Mouse (Mus musculus) fat pad, adult 2 months (tissue): Measurements from ENCODE around the gene Igf1.

Source experiments
- DNase-seq: peaks from one replicate; pipeline ENCODE4 v3.0.0-alpha.2; 2011; ENCODE audit warnings: low read depth, low spot score; ENCODE audit errors: extremely low read depth

The Igf1 gene

DNA sequence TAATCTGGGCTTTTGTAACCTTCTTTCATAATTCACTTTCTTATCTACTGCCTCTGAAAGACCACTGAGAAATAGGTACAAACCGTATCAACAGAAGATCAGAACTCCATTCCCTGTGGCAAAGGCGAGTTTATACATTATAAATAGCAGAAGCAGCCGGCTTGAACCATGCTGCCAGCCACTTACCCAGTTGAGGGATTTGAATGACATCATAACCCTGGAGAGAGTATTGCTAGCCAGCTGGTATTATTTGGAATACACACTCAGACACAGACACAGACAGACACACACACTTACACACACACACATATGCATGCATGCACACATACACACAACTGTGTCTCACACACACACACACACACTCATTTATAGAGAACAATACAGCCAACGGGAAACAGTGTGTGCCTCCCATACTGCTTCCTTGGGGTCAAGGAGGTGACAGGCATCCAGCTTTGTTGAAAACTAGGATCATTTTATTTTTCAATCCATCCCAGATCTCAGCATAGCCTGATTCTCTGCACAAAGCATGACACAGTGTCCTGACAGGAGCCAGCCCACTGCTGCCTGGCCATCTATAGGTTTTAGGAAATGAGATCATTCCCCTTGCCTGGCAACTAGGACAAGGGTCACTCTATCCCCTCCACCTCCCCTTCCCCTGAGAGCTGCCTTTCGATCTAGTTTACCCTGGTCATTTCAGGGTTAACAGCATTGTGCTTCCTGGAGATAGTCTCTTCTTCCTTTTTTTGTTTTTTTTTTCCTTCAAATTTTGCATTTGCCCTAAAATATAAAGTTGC lies at the start of gene Igf1:
Gene Igf1, plus strand, starts transcription at position 253 of the 794 bp plus-strand sequence.
- no peak for DNase-seq

DNA sequence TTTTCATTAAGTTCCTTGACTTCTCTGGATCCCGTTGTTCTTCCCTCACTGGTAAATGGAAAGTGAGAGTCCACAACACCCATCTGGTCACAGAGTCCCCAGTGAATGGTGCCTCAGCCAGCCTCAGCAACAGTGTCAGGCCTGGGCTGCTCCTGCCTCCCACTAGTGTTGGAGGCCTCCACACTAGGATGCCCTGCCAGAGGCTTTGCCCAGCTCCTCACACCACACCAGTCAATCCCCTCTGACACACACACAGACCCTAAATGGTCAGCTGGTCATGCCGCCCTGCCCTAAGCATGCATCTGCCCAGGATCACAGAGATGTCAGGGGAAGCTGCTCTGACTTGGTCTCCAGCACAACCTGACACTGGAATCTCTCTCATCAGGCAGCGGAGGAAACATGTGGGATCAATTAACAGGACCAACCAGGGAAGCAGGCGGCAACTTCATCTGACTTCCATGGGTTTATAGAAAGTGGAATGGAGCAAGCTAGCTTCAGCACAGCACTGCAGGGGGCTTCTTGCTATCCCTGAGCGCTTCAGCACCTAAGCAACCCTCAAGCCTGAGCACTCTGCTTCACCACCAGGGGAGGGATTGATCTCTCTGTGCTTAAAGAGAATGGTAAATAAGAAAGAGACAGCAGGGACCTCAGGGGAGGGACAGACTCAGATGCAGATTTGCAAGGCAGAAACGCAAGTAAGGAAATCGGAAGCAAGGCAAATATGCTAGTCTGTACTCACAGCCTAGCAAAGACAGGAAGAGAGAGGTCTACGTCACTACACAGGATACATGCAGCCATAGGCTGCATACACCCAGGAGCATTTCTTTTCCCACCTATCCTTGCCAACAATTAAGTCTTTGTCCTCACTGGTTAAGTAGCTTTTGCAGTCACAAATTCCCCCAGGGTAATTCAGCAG lies 45.6 kb upstream of the Igf1 start:
- DNase-seq = no peak

DNA sequence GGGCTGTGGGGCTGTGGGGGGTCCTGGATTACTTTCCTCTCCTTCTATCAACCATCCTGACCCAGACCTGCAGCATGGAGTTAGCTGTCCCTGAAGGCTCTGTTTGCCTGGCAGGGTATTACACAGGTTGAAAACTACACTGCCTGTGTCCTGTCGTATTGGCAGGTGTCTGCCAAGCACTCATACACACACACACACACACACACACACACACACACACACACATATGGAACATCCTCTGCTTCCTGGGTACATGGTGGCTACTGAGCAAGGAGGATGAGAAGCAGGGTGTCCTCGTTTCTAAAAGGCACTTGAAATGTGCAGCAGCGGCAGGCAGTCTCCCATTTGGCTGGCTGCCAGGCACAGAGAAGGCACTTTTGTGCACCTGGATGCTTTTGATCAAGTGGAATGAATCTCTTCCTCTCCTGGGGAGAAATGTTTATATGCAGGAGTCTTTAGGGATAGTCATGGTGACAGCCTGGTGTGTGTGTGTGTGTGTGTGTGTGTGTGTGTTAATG lies 44.9 kb upstream of the Igf1 start:
- no peak for DNase-seq

DNA sequence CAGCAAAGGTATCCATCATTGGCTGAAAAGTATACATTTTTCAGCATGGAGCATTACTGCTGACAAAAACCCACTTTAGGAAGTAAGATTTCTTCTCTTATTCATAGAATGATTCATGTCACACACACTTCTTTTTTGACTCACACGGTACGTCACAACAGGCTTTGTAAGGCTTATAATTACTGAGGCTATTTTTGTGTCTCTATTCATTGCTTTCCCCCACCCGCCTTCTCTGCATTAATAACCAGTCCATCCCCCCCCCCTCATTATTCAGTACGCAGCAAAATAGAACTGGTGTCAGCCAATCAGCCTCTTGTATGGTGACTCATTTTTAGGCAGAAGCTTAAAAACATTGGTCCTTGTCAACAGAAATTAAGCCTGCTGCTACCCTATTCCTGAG lies 41.2 kb upstream of the Igf1 start:
- no peak for DNase-seq

DNA sequence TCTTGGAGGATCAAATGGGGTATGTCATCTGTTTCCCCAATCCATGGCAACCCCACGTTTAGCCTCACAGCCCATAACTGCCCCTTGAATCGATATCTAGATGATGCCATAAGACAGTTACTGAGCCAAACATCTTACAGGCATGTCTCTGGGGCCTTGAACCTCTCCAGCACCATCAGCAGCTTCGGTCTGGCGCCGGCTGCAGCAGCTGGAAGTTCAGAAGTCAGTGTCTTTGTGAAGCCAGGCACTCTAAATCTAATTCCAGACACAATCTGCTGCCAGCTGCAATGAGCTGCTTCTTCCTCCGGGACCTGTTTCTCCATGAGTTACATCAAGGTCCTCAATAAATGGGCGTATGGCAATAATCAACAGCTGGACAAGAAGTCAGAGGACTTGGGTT lies 40.3 kb upstream of the Igf1 start:
- no peak for DNase-seq

DNA sequence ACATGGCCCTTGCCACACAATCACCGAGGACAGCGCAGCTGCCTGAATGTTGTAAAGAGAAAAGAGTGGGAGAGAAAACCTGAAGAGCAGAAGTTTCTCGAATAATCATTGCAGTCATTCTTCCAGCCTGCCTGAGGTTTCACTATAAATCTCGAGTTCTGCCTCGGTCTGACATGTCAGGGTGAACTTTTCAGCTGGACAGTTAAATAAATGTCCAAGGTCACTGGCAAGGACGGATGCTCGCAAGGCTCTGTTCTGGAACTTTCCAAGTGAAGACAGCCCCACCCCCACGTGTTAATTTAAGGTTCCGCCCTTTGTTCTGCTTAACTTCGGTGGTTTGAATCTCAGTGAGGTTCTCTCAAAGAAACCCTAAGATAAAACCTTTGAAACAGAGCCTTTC lies 36.2 kb upstream of the Igf1 start:
- DNase-seq = no peak

DNA sequence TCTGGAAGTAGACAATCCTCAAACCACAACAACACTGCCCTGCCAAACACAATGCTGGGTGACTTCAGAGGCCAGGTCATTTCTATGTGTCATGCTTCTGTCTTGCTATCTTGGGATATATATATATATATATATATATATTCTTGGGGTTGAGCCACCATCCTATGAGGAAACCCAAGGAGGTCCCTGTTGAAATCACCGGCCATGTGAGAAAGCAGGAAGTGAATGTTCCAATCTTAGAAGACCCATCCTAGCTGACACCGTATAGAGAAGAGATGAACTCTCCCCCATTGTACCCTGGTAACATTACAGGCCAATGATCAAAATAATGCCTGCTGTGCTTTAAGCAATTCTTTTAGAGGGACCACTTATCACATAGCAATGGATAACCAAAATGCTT lies 28.1 kb upstream of the Igf1 start:
- DNase-seq = no peak

DNA sequence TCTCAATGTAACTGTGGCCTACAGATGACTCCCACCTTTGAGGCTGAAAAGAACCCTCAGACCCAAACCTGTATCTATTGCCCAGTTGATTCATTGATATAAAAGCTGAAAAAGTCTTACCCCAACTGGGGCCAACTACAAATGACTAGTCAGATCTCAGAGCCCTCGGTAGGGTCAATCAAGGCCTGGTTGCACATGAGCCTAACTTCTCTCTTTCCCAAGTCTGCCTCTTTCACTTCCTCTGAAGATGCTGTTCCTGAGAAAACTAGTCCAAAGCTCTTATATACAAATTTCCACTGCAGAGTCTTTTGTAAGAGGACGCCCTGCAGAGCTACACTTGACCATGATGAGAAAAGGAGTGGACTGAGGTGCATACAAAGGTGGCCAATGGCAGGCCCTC lies 27.4 kb upstream of the Igf1 start:
- DNase-seq = no peak

DNA sequence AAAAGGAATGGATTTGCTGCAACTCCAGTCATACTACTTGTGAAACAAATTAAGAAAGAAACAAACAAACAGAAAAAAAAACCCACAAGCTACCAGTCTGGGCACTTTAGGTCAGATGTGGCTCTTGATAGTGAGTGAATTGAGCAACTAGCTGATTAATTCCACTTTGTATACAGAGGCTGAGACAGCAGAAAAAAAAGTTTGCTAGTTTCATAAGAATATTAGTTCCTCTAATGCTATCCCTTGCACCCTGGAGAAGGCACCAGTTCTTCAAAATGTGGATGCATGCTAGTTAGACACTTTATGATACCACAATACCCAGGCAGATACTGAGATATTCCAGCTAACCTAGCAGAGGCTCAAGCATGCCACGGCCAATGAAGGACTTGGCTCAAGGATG lies 26.0 kb upstream of the Igf1 start:
- DNase-seq = no peak

DNA sequence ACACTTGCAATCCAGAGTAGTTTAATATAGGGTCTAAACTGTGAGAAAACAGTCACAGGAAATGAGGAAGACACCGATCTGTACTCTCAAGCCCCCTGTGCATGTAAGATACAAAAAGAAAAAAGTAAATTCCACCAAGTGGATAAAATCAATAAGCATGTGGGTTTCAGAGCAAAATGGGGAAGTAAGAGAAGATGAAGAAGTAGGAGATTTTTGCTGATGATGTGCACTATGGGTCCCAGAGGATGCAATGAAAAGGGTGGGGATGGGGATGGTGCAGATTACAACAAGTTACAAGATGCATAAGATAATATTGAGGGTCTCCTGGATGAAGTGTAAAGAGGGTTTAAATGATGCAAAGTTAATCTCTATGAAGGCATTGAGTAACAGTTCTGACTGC lies 18.6 kb upstream of the Igf1 start:
- DNase-seq = no peak

DNA sequence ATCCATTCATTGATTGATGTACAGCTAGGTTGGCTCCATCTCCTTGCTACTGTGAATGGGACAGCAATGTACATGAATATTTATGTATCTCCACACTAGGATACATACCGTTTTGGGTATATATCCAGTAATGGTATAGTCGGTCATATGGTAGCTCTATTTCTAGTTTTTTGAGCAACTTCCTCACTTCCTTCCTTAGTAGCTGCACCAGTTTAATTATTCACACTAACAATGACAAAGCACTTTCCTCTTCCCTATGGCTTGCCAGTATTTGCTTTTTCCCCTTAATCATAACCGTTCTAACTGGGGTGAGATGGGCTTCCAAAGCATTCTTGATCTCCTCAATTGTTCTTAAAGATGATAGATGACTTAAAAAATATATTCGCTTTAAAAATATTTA lies 15.6 kb upstream of the Igf1 start:
- no peak for DNase-seq

DNA sequence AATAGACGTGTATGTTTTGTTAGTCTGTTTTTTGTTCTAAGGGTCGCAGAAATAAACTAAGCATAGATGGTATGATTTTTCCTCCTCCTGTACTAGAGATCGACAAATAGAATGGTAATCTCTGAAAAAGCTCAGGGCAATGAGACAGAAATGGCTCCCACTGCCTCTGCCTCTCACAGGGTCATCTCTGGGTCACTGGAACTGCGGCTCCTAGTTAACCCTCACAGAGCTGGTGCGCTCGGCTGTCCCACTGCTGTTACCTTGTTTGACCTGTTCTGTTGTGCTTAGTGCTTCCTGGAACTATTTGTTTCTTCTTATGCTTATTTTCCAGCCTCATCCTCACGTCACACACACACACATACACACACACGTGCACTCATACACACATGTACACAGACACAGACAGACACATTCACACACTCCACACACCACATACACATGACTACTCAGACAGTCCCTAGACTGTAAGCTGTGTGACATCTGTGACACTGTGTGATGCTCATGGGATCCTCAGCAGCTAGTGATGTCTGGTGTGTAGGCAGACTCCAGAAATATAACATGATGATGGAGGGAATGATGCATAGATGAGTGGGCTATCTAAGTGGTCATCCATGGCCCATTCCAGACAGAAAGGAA lies 13.0 kb upstream of the Igf1 start:
- DNase-seq = no peak

DNA sequence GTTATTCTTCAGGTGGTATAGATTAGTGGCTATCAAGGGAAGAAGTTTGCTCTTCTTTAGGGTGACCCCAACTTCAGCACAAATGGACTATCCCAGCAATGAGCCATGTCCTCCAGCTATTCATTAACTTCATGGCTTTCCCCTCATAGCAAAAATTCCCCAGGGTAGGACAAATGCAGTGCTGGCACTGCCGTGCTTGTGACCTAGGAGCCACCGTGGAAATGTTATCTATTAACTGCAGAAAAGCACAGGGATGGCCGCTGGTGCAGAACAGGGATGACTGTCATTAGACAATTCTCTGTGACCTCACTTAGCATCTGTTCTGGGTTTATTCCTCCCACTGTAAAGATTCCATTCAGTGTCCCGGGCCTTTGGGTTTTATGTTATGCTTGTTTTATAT lies 10.2 kb upstream of the Igf1 start:
- DNase-seq = no peak

DNA sequence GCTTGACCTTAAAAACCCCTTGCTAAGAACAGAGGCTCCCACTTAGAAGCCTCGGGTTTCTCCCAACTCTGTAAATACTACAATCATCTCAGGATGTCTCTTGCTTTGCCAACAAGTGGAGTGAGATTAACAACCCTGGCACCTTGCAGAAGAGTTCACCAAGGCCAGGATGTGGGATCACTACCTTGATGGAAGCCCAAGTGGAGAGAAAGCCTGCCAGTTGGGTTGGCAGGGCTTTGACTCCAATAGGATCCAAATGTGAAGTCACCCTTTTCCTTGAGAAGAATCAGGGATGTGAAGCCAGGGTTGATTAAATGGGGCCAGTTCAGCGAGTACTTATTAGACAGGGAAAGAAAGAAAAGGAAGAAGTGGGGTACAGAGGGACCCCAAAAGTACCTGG lies 9.6 kb upstream of the Igf1 start:
- no peak for DNase-seq

DNA sequence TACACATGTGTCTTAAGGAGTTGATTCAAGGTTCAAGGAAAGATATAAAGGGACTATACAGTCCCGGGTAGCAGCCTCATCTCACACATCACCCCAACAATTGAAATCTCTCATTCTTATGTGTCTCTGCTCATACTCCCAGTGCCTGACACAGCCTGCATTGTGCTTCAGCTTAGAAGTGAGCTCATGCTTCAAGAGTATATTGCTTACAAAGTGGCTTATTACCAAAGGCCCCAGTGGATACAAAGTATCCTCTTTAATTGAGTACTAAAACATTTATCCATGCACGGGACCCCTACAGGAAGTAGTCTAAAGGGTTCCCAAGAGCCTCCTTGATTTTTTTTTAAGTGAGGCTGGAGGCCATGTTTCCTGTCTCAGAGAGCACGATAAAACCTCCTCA lies 6.6 kb upstream of the Igf1 start:
- DNase-seq = no peak

DNA sequence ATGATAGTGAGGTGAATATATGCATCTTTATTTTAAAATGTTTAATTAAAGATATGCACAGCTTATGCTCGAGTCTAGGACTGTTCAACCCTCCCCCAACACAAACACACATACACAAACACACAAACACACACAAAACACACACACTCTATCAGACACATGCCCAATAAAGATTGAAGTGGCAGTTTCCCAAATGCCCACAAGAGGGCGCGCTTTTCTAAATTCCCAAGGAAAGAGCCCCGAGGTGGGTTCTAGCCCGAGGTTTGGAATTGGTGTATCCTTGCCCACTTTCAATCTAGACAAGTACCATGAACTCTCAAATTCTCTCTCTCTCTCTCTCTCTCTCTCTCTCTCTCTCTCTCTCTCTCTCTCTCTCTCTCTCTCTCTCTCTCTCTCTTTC lies 3.7 kb upstream of the Igf1 start:
- DNase-seq = no peak

DNA sequence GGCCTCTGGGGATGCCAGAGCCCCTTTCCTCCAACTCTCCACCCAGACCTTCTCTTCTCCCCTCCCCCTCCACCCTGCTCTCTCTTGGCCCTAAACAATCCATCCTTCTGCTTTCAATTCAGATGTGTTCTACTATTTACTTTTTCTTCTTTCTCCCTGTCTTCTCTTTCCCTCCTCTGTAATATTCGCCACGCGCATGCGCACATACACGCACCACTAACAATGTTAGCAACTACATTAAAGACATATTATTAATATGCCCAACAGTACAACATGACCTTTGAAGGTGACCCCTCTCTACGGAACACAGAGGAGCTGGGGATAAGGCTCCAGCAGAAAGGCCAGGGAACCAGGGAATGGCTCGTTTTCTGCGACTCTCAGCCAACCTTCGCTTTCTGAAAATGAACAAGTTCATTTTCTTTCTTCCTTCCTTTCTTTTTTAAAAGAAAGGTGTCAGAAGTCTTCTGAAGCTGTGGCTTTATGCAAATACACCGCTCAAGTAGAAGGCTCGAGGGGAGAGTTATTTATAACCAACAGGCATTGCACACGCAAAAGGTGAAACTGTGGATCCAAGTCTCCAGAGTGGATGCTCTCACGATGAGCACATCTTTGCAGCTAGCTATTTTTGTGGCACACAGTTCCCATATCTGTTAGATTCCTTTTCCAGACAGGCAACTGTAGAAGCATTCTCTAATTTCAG lies 2.5 kb upstream of the Igf1 start:
- no peak for DNase-seq

DNA sequence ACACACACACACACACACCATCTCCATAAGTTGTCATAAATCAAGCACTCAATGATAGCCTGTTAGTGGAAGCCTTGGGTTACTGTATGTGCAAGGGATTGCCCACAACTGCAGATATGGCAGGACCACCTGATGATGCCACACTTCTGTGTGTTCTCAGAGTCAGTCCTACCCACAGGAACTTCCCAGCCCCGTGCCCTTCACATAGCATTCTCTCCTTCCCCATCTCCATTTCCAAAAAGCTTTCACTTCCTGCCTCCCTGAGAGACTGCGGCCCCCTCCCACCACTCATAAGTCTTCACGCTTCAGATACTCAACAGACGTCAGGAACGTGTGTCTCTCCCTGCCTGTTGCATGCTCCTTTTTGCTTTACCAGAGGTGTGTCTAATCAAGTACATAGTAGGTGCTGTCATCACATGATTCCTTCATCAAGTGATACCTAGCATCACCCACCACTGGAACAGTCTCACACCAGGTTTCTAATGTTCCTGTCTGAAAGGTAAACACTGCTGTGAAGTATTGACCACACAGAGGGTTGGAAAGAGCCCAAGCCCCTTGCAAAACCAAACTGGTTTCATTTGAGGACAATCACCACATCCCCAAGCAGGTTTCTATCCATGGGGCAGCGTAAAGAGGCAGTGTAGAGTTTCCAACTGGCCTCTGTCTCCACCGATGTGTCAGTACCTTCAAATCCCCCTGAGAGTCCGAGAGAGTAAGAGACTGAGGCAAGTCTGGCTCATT lies 680 bp upstream of the Igf1 start:
- no peak for DNase-seq

DNA sequence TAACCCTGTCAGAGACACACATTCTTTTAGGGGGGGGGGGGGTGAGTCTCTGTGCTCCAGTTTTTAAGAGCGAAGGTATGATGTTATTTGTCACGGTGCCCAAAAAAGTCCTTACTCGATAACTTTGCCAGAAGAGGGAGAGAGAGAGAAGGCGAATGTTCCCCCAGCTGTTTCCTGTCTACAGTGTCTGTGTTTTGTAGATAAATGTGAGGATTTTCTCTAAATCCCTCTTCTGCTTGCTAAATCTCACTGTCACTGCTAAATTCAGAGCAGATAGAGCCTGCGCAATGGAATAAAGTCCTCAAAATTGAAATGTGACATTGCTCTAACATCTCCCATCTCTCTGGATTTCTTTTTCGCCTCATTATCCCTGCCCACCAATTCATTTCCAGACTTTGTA lies 874 bp downstream of the Igf1 start:
- DNase-seq = no peak

DNA sequence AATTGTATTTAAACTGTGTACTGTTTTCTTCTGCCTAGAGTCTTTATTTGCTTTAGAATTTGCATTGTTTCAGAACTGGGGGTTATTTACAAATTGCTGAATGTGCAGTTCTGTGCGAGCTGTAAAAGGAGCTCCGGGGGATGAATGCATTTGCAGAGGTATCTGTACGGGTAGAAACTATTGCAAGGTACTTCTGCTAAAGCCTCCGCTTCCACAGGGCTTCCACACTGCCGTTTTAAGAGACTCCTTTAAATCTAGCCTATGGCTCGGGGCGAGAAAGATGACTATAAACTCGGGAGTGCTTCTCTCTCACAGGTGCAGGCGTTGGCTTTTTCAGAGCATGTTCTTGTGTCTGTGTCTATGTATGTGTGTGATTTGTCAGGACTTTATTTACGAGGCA lies 1.4 kb downstream of the Igf1 start:
- DNase-seq = no peak
